Mouse (Mus musculus) cerebellum, adult 2 months (tissue): ENCODE results near the gene Phospho2. TPM values are rescaled to one million over a fixed set of nuclear protein-coding genes. Genes with fewer than 3 reads are reported as not detected.

ENCODE experiments used
- DNase-seq, 2 experiments: peaks; one replicate each; pipeline ENCODE4 v3.0.0; 2021
- H3K27ac ChIP-seq: fragments of 200-500 bp; 2 replicates; pipeline ENCODE4 v1.5.1; 2012; ENCODE audit warnings: low read length, control low read depth, inconsistent platforms; ENCODE audit not compliant: insufficient read depth
- H3K27me3 ChIP-seq: fragments of 200-500 bp; 2 replicates; pipeline ENCODE4 v1.6.1; 2012; ENCODE audit warnings: inconsistent platforms, mild to moderate bottlenecking, low read length, moderate library complexity; ENCODE audit not compliant: control insufficient read depth, insufficient read depth
- H3K4me1 ChIP-seq: fragments of 200-500 bp; 2 replicates; pipeline ENCODE4 v1.6.1; 2011; ENCODE audit warnings: low read length; ENCODE audit not compliant: control insufficient read depth, insufficient read depth
- H3K4me3 ChIP-seq: fragments of 200-500 bp; replicated peaks from 2 replicates; pipeline ENCODE3; 2011; ENCODE audit warnings: mild to moderate bottlenecking, low read depth, low read length, control low read depth; ENCODE audit not compliant: insufficient read depth
- CTCF ChIP-seq: fragments of 200-500 bp; IDR thresholded peaks from 2 replicates; pipeline ENCODE4 v1.5.1; 2011; ENCODE audit warnings: low read depth, mild to moderate bottlenecking, control low read depth, low read length, moderate library complexity, borderline replicate concordance; ENCODE audit not compliant: insufficient read depth
- POLR2A ChIP-seq: fragments of 200-500 bp; IDR thresholded peaks from 2 replicates; pipeline ENCODE4 v1.6.1; 2011; ENCODE audit warnings: low read length, control low read depth, borderline replicate concordance; ENCODE audit not compliant: insufficient read depth
- WGBS: fragments of 180-500 bp; shearing (Covaris S2); methylation state at CpG from one replicate; pipeline ENCODE4 v1.1.7; 2018; 5-methylcytosine and 5-hydroxymethylcytosine counted together
- polyA plus RNA-seq: library from polyadenylated mRNA; depleted of rRNA; stranded (reverse); fragments of >200 nt; gene quantifications from 2 replicates; pipeline ENCODE4 v1.2.3, GENCODE M21; 2012

Gene Phospho2
- polyA plus RNA-seq, 1 experiment, result 51.7 TPM

DNA sequence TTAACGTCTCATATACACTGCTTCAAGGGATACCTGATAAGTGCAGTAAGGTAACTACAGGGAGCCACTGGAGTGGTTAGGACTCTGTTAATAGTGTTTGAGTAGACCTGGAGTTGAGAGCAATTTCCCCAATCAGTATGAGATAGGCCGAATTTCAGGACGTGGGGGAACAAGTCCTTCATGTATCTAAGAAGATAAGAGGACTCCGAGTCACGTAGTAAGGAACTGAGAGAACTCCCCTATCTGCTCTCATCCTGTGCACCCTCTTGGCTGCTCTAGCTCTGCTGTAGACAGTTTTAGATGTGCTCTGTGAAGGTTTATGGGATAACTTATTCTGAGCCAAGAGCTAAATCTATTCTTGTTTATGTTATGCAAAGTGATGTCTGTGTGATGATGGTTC, 27.2 kb downstream of the Phospho2 start:
- no peaks in the 10 kb centered on the region; the same call in 1 of the 2 replicates for H3K27me3 ChIP-seq
- DNase-seq, result no peak
- no peak overlapping the region for H3K4me3 ChIP-seq
- TF ChIP-seq POLR2A, result no peak
- no peak for TF ChIP-seq CTCF
- no peak overlapping the region for H3K27ac ChIP-seq
- no peaks in the 10 kb centered on the region for H3K4me1 ChIP-seq
- 88% methylated on average over 5 of the region's 5 CpGs for WGBS

DNA sequence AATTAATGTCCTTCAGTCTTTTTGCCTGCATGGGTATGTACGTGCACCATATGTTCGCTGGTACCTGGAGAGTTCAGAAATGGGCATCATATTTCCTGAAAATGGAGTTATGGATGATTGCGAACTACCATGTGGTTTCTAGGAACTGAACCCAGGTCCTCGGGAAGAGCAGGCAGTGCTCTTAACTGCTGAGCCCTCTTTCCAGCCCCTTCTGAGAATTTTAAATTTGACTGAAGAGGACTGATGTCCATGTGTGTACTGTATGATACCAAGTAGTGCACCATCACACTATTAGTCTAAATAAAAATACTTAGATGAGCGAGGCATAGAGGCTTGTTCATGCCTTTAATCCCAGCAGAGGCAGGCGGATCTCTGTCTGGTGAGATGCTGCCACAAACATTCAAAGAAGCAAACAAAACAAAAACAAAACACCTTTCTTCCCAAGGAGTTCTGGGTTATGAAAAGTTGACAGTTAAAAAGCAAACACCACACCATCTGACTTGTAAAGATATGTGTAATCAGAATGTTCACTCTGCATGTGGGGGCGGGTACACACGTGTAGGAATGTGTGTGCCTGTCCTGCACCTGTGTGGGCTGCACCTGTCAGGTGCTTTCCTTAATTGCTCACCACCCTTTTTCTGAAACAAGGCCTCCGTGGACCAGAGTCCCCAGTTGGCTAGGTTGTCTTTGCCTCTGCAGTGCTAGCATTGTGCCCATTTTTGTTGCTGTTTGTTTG, 29.1 kb downstream of the Phospho2 start:
- WGBS, result 84% methylated on average over 9 of the region's 9 CpGs
- TF ChIP-seq POLR2A (no peak), CTCF (no peak)

DNA sequence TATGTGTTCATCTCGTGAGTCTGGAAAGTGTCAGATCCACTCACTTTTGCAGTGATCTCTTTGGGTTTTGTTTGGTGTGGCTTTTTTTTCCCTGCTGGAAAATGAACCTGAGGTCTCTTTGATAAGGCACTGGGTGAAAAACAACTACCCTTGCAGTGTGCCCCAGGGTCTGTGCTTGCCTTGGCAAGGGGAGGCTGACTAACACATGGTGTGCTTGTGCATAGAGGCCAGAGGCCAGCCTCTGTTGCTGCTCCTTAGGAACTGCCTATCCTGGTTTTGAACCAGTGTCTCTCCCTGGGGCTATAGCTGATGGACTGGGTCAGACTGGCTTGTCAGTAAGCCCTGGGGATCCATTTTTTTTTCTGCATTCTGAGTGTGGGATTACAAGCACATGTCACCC, 30.8 kb downstream of the Phospho2 start:
- DNase-seq, result no peak
- 92% methylated on average over 1 of the region's 1 CpGs for WGBS
- Histone ChIP-seq H3K27me3 (no peaks in the 10 kb centered on the region), H3K27ac (no peak overlapping the region), H3K4me3 (no peak overlapping the region), H3K4me1 (peaks cover 7% of the 10 kb centered on the region)
- TF ChIP-seq CTCF, result no peak
- no peak for TF ChIP-seq POLR2A

More for the DNA sequence above, 29.1 kb downstream of the Phospho2 start:
- no peak overlapping the region for H3K27ac ChIP-seq
- no peak for DNase-seq
- H3K4me3 ChIP-seq, result no peak overlapping the region
- no peaks in the 10 kb centered on the region for H3K4me1 ChIP-seq
- H3K27me3 ChIP-seq, result no peaks in the 10 kb centered on the region; the same call in 1 of the 2 replicates

- 18% methylated on average over 8 of the region's 8 CpGs for WGBS
- peak in 1 of 2 experiments; percentile 13 for DNase-seq
These were observed 32.3 kb downstream of the Phospho2 start, which contains the start of gene Klhl23 for GRCm38 (mm10) chr2:69821711-69822110. Gene Klhl23, plus strand, starts transcription at chr2:69821944.

DNA sequence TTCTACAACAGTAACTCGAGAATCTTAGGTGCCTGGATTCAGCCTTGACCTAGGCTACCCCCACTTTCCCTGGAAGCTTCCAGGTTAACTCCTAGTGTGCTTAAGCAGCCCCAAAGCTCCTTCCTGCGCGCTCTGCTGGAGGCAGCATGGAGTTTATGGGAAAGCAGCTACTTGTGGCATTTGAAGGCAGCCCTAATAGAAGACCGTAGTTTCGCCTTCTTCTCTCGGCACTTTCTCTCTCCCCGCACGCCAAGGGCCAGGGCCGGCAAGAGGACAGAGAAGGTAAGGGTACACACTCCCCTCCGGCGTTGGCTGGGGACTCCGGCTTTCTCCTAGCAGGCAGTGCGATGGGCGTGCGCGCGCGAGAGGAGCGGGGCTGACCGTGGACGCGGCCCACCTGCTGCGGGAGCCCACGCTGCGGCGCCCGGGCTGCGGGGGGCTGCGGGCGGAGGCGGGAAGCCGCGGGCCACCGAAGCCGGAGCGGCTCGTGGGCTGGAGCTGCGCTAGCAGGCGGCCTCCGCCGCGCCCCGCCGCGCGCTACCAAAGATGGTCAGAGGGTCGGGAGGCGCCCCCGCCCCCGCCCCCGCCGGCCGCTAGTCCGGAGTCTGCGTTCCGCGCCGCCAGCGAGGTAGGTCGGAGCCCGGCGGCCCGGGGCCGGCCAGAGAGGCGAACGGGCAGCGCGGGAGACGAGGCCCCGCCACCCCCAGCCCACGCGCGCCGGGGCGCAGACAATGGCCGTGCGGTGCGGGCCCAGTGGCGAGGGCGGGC, 33.1 kb downstream of the Phospho2 start:
- peak; percentile 65 to 75 for DNase-seq
- peaks cover 16% of the 10 kb centered on the region for H3K4me1 ChIP-seq
- no peaks in the 10 kb centered on the region for H3K27me3 ChIP-seq
- under 1% methylated on average over 72 of the region's 80 CpGs for WGBS
- peak overlapping the region; percentile 79 for H3K4me3 ChIP-seq
- TF ChIP-seq CTCF, result no peak
- no peak for TF ChIP-seq POLR2A
- H3K27ac ChIP-seq, result peak overlapping the region; percentile 74

More at GRCm38 (mm10) chr2:69821711-69822110, 32.3 kb downstream of the Phospho2 start, which contains the start of gene Klhl23:
- Histone ChIP-seq H3K4me3 (peak within 1 kb of the TSS; percentile 79), H3K27ac (peak within 1 kb of the TSS; percentile 74), H3K27me3 (no peaks in the 10 kb centered on the region), H3K4me1 (peaks cover 15% of the 10 kb centered on the region)
- TF ChIP-seq CTCF (no peak), POLR2A (no peak)

- no peak for DNase-seq
- TF ChIP-seq CTCF, result no peak
- no peak for TF ChIP-seq POLR2A
- 1% methylated on average over 44 of the region's 45 CpGs for WGBS
These were observed 33.8 kb downstream of the Phospho2 start for GRCm38 (mm10) chr2:69823129-69823677.

DNA sequence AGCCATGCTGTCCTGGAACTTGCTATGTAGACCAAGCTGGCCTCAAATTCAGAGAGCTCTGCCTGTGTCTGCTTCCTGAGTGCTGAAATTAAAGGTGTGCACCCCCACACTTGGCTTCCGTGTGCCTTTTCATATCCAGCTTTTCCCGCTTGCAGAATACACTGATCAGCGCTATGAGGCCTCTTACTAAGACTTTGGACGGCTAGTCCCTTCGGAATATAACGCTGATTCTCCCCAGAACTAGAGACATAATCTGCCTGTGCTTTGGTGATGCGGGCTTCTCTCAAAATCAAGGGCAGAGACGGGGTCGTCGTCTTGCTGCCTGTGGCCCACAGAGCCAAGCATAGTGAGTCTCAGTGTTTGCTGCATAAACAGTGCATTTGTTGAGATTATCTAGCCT, 36.5 kb downstream of the Phospho2 start:
- peak overlapping the region; percentile 98 for H3K27ac ChIP-seq
- 13% methylated on average over 10 of the region's 10 CpGs for WGBS
- H3K27me3 ChIP-seq, result no peaks in the 10 kb centered on the region
- H3K4me1 ChIP-seq, result peaks cover 23% of the 10 kb centered on the region
- H3K4me3 ChIP-seq, result peak overlapping the region; percentile 11
- peak; percentile 48 to 52 for DNase-seq
- TF ChIP-seq CTCF, result no peak
- no peak for TF ChIP-seq POLR2A

More at GRCm38 (mm10) chr2:69823129-69823677, 33.8 kb downstream of the Phospho2 start:
- Histone ChIP-seq H3K4me1 (peaks cover 21% of the 10 kb centered on the region), H3K4me3 (peak overlapping the region; percentile 79), H3K27ac (peak overlapping the region; percentile 74), H3K27me3 (no peaks in the 10 kb centered on the region)
